Mouse (Mus musculus) neural tube, embryonic 15.5 days (tissue): ENCODE measurements around the gene Bcl6b. TPM values are rescaled to one million over a fixed set of nuclear protein-coding genes. Genes with fewer than 3 reads are reported as not detected.

Source experiments
- ATAC-seq: fragments of 200-750 bp; cut with Nextera tagmentation; 2 replicates; pipeline ENCODE4 v1.8.0; 2017; ENCODE audit warnings: mild to moderate bottlenecking, moderate TSS enrichment, moderate library complexity; ENCODE audit not compliant: low FRiP score
- H3K27ac ChIP-seq: fragments of 300-500 bp; sonication (generic); replicated peaks from 2 replicates; pipeline ENCODE4 v1.5.1; 2015; ENCODE audit warnings: mild to moderate bottlenecking, inconsistent platforms
- H3K27me3 ChIP-seq: fragments of 300-500 bp; sonication (generic); replicated peaks from 2 replicates; pipeline ENCODE4 v1.6.1; 2015; ENCODE audit warnings: inconsistent platforms
- H3K36me3 ChIP-seq: fragments of 300-500 bp; sonication (generic); 2 replicates; pipeline ENCODE4 v1.6.1; 2015; ENCODE audit warnings: inconsistent platforms
- H3K4me1 ChIP-seq: fragments of 300-500 bp; sonication (generic); 2 replicates; pipeline ENCODE4 v1.6.1; 2015; ENCODE audit warnings: inconsistent platforms
- H3K4me2 ChIP-seq: fragments of 300-500 bp; sonication (generic); 2 replicates; pipeline ENCODE4 v1.6.1; 2015; ENCODE audit warnings: inconsistent platforms, mild to moderate bottlenecking, moderate library complexity
- H3K4me3 ChIP-seq: fragments of 300-500 bp; sonication (generic); replicated peaks from 2 replicates; pipeline ENCODE4 v1.5.1; 2015; ENCODE audit warnings: mild to moderate bottlenecking, inconsistent platforms
- H3K9ac ChIP-seq: fragments of 300-500 bp; sonication (generic); replicated peaks from 2 replicates; pipeline ENCODE4 v1.6.1; 2015; ENCODE audit warnings: mild to moderate bottlenecking, inconsistent platforms
- H3K9me3 ChIP-seq: fragments of 300-500 bp; sonication (generic); replicated peaks from 2 replicates; pipeline ENCODE4 v1.6.1; 2016; ENCODE audit warnings: inconsistent platforms
- WGBS: fragments of 180-500 bp; shearing (Covaris S2); methylation state at CpG from one replicate; pipeline ENCODE4 v1.1.7; 2015; ENCODE audit warnings: mixed read lengths; 5-methylcytosine and 5-hydroxymethylcytosine counted together
- polyA plus RNA-seq: library from polyadenylated mRNA; unstranded; fragments of >200 nt; fragmentation: Nextera tagmentation; extraction: Ambion mirVana; gene quantifications from 2 replicates; pipeline ENCODE4 v1.2.1, GENCODE M21; 2015

Bcl6b gene
- polyA plus RNA-seq, 1 experiment from 2014 or later: 5.2 TPM

GRCm38 (mm10) chr11:70211972-70212371, 17.6 kb downstream of the Bcl6b start:
- peaks cover 42% of the 10 kb centered on the region for H3K27me3 ChIP-seq
- no peak for ATAC-seq
- 86% methylated on average over 6 of the region's 6 CpGs for WGBS
- H3K36me3 ChIP-seq: peaks cover 10% of the 10 kb centered on the region; the same call in 1 of the 2 replicates
- H3K4me1 ChIP-seq: peaks cover 26% of the 10 kb centered on the region
- H3K9me3 ChIP-seq: no peaks in the 10 kb centered on the region
- H3K4me2 ChIP-seq: no peak overlapping the region
- H3K9ac ChIP-seq: no peak overlapping the region
- no peak overlapping the region for H3K4me3 ChIP-seq
- H3K27ac ChIP-seq: no peak overlapping the region

GRCm38 (mm10) chr11:70210681-70211080, 18.9 kb downstream of the Bcl6b start:
- no peaks in the 10 kb centered on the region for H3K36me3 ChIP-seq
- no peak for ATAC-seq
- no peaks in the 10 kb centered on the region for H3K9me3 ChIP-seq
- H3K4me2 ChIP-seq: no peak overlapping the region
- no peak overlapping the region for H3K4me3 ChIP-seq
- H3K27me3 ChIP-seq: peaks cover 29% of the 10 kb centered on the region
- 91% methylated on average over 2 of the region's 2 CpGs for WGBS
- no peak overlapping the region for H3K9ac ChIP-seq
- no peak overlapping the region for H3K27ac ChIP-seq
- peaks cover 26% of the 10 kb centered on the region for H3K4me1 ChIP-seq

- ATAC-seq: no peak
- H3K4me1 ChIP-seq: peaks cover 9% of the 10 kb centered on the region
- no peaks in the 10 kb centered on the region for H3K36me3 ChIP-seq
- H3K4me3 ChIP-seq: no peak overlapping the region
- peaks cover 12% of the 10 kb centered on the region for H3K27me3 ChIP-seq
- no peak overlapping the region for H3K9ac ChIP-seq
- WGBS: 80% methylated on average over 5 of the region's 5 CpGs
- H3K4me2 ChIP-seq: no peak overlapping the region
- H3K27ac ChIP-seq: no peak overlapping the region
- H3K9me3 ChIP-seq: no peaks in the 10 kb centered on the region
These were observed 20.7 kb downstream of the Bcl6b start for GRCm38 (mm10) chr11:70208778-70209388.

- no peak for ATAC-seq
- 88% methylated on average over 7 of the region's 7 CpGs for WGBS
- Histone ChIP-seq H3K4me1 (no peaks in the 10 kb centered on the region), H3K9me3 (no peaks in the 10 kb centered on the region), H3K27ac (no peak overlapping the region), H3K27me3 (peaks cover 7% of the 10 kb centered on the region), H3K4me2 (no peak overlapping the region), H3K9ac (no peak overlapping the region), H3K36me3 (no peaks in the 10 kb centered on the region), H3K4me3 (no peak overlapping the region)
These were observed 22.3 kb downstream of the Bcl6b start for GRCm38 (mm10) chr11:70207283-70207682.

DNA sequence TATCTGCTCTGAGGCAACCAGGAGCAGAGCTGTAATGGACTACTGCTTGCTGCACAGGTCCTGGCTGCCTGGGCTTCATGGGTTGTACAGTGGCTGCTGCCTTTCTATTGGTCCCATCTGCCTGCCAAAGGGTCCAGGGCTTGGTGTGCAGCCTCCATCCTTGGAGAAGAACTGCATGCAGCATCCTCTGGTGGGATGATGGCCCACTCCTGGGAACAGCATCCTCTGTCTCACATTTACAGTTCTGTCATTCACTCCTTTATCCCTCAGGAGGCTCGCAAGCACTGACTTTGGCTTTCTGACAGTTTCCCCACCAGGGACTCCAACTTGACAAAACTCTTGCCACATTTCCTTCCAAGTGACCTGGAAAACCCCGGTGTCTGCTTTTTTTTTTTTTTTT, 22.8 kb downstream of the Bcl6b start:
- no peaks in the 10 kb centered on the region for H3K4me1 ChIP-seq
- no peaks in the 10 kb centered on the region for H3K9me3 ChIP-seq
- H3K4me3 ChIP-seq: no peak overlapping the region
- no peak overlapping the region for H3K9ac ChIP-seq
- no peaks in the 10 kb centered on the region for H3K36me3 ChIP-seq
- WGBS: 90% methylated on average over 2 of the region's 2 CpGs
- no peak overlapping the region for H3K27ac ChIP-seq
- no peak overlapping the region for H3K4me2 ChIP-seq
- H3K27me3 ChIP-seq: peaks cover 7% of the 10 kb centered on the region
- no peak for ATAC-seq

GRCm38 (mm10) chr11:70201691-70202090, 27.9 kb downstream of the Bcl6b start:
- H3K9me3 ChIP-seq: no peaks in the 10 kb centered on the region
- no peak overlapping the region for H3K27ac ChIP-seq
- H3K4me2 ChIP-seq: no peak overlapping the region
- H3K27me3 ChIP-seq: no peaks in the 10 kb centered on the region; the same call in 1 of the 2 replicates
- H3K36me3 ChIP-seq: no peaks in the 10 kb centered on the region
- no peak for ATAC-seq
- peaks cover 4% of the 10 kb centered on the region; the same call in 1 of the 2 replicates for H3K4me1 ChIP-seq
- no peak overlapping the region for H3K4me3 ChIP-seq
- 44% methylated on average over 5 of the region's 5 CpGs for WGBS
- no peak overlapping the region for H3K9ac ChIP-seq

GRCm38 (mm10) chr11:70200036-70200608, 29.5 kb downstream of the Bcl6b start:
- H3K9me3 ChIP-seq: no peaks in the 10 kb centered on the region
- 83% methylated on average over 5 of the region's 5 CpGs for WGBS
- no peak overlapping the region for H3K27ac ChIP-seq
- no peak for ATAC-seq
- H3K4me3 ChIP-seq: no peak overlapping the region
- no peaks in the 10 kb centered on the region for H3K36me3 ChIP-seq
- no peak overlapping the region for H3K4me2 ChIP-seq
- H3K27me3 ChIP-seq: no peaks in the 10 kb centered on the region
- no peak overlapping the region for H3K9ac ChIP-seq
- peaks cover 4% of the 10 kb centered on the region; the same call in 1 of the 2 replicates for H3K4me1 ChIP-seq

DNA sequence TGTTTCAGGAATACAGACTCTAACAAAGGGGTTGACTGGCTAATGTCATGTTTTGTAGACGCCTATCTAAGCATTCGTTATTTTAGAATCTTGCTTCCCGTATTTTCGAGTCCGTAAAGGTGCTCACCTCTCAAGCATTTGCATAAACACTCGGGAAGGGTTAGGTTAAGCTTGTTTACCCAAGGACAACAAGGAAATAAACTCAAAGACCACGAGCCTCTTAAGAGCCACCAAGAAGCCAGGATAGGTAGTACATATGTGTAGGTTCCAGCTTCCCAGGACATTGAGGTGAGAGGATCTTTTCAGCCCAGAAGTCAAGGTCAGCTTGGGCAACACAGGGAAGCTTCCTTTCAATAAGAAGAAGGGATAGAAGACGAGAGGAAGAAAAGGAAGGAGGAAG, 30.5 kb downstream of the Bcl6b start:
- Histone ChIP-seq H3K27ac (no peak overlapping the region), H3K4me2 (no peak overlapping the region), H3K9me3 (no peaks in the 10 kb centered on the region), H3K27me3 (no peaks in the 10 kb centered on the region), H3K9ac (no peak overlapping the region), H3K4me3 (no peak overlapping the region), H3K36me3 (no peaks in the 10 kb centered on the region), H3K4me1 (peaks cover 4% of the 10 kb centered on the region; the same call in 1 of the 2 replicates)
- no peak for ATAC-seq
- WGBS: 84% methylated on average over 8 of the region's 8 CpGs

DNA sequence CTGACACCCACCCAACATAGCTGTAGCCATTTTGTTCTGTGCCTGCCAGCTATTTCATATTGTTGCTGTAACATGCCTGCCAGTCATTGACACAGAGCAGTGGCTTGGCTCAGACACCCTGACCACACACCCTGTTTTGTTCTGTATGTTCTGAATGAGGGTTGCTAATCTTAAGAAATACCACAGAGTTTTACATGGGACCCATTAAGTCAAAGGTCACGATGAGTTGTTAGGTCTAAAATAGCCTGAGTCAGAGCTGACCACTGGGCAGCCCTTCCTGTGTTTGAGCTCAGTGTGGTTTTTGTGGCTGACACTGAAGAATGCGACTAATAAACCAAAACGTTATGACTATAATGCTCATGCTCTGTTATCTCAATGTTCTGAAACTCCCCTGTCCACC, 31.3 kb downstream of the Bcl6b start:
- Histone ChIP-seq H3K27me3 (no peaks in the 10 kb centered on the region), H3K27ac (no peak overlapping the region), H3K36me3 (no peaks in the 10 kb centered on the region), H3K4me3 (no peak overlapping the region), H3K9me3 (no peaks in the 10 kb centered on the region), H3K4me2 (no peak overlapping the region), H3K4me1 (peaks cover 4% of the 10 kb centered on the region; the same call in 1 of the 2 replicates), H3K9ac (no peak overlapping the region)
- ATAC-seq: no peak
- WGBS: 85% methylated on average over 3 of the region's 3 CpGs

DNA sequence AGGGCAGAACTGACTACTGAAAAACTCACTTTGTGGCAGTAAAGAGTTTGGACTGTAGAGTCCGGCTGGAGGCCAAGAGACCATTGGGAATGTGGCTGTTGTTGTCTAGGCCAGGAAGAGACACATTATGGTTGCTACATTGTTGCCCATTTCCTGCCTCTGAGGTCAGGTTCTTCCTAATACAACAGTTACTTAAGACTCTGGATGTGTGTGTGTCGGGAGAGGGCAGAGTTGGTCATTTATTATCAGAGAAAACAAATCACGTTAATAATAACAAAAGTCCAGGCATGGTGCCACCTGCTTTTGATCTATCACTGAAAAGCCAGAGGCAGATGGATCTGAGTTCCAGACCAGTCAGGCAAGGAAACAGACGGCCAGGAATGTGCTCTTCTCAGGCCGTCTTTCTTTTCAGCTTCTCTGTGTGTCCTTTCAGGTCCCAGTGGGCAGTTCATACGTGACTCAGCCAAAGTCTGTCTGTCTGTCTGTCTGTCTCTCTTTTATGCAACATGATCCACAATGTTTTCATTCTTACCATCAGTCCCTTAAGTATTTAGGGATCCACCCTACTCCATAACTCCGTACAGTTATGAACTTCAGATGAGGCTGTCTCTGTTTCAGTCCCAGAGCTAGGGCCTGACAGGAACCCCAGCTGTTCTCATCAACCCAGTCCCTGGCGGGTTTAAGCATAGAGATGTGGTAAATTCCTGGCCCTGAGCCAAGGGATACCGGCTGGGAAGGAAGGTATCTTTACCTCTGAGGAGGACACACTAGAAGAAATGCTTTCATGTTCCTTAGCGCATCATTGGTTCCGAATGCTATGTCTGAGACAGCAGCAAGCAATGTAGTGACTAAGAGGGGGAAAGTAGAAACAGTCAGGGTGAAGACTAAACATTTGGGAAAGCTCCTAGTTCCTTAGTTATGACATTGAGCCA, 36.0 kb downstream of the Bcl6b start:
- Histone ChIP-seq H3K36me3 (no peaks in the 10 kb centered on the region), H3K4me2 (no peak overlapping the region), H3K4me3 (no peak overlapping the region), H3K4me1 (no peaks in the 10 kb centered on the region), H3K27me3 (no peaks in the 10 kb centered on the region), H3K9ac (no peak overlapping the region), H3K9me3 (no peaks in the 10 kb centered on the region), H3K27ac (no peak overlapping the region)
- no peak for ATAC-seq
- WGBS: 62% methylated on average over 11 of the region's 11 CpGs

DNA sequence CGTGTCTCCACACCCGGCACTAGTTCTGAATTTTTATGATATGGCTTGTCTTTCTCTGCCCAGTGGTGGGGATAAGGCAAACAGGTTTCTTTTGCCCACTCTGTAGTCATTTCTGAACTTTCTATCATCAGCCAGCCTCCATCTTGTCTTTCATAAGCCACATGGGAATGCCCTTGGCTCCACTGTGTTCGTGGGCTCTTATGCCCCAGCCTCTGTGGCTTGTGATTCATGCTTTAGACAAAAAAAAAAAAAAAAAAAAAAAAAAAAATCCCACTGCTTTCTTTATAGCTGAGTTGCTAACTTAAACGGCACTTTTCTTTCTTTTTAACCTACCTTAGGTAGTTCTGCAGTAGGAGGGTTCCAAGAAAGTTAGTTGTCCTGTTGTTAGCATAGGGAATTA, 37.4 kb downstream of the Bcl6b start:
- no peak for ATAC-seq
- Histone ChIP-seq H3K4me1 (no peaks in the 10 kb centered on the region), H3K36me3 (no peaks in the 10 kb centered on the region), H3K9me3 (no peaks in the 10 kb centered on the region), H3K9ac (no peak overlapping the region), H3K27ac (no peak overlapping the region), H3K4me2 (no peak overlapping the region), H3K27me3 (no peaks in the 10 kb centered on the region), H3K4me3 (no peak overlapping the region)
- 83% methylated on average over 4 of the region's 4 CpGs for WGBS

DNA sequence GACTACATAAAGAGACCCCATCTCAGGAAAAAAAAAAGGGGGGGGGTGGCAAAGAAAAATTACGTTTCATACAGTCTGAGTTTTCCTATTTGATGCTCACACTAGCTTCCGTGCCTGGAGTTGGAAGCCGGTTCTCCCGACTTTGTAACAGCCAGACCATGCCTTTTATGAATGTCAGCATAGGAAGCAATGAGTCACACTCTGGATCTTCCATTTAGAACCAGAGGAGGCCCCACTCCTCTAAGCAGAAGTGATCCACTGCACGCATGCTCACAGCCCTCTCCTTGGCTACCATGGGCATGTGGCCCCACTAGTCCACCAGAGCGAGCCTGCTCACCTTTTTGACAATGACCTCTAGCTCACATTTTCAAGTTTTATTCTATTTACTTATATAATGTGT, 38.4 kb downstream of the Bcl6b start:
- Histone ChIP-seq H3K9ac (no peak overlapping the region), H3K36me3 (no peaks in the 10 kb centered on the region), H3K4me2 (no peak overlapping the region), H3K27ac (no peak overlapping the region), H3K9me3 (no peaks in the 10 kb centered on the region), H3K27me3 (no peaks in the 10 kb centered on the region), H3K4me3 (no peak overlapping the region), H3K4me1 (no peaks in the 10 kb centered on the region)
- ATAC-seq: no peak
- WGBS: 90% methylated on average over 6 of the region's 6 CpGs
